Mouse (Mus musculus) myocyte (in vitro differentiated cells): ENCODE data around the gene Hes7. TPM values are rescaled to one million over a fixed set of nuclear protein-coding genes. Genes with fewer than 3 reads are reported as not detected.
A peak's percentile ranks its signal among the peaks of the same experiment; 100 is the strongest.

Experiments used
- H3K27me3 ChIP-seq: one replicate; pipeline ENCODE4 v1.6.1; 2011; ENCODE audit not compliant: control insufficient read depth, insufficient read depth, insufficient read length
- H3K36me3 ChIP-seq: one replicate; pipeline ENCODE4 v1.6.1; 2011; ENCODE audit not compliant: control insufficient read depth, insufficient read depth
- H3K4me2 ChIP-seq: one replicate; pipeline ENCODE4 v1.6.1; 2011; ENCODE audit warnings: low read depth, control low read depth
- H3K4me3 ChIP-seq: one replicate; pipeline ENCODE4 v1.5.1; 2011; ENCODE audit warnings: mild to moderate bottlenecking, control low read depth, moderate library complexity
- H3K79me2 ChIP-seq: one replicate; pipeline ENCODE4 v1.6.1; 2011; ENCODE audit not compliant: control insufficient read depth, insufficient read depth
- H3ac ChIP-seq: one replicate; pipeline ENCODE4 v1.6.1; 2011; ENCODE audit not compliant: control insufficient read depth, insufficient read length
- CEBPB ChIP-seq: IDR thresholded peaks from 2 replicates; pipeline ENCODE4 v1.6.1; 2011; ENCODE audit warnings: mild to moderate bottlenecking, moderate library complexity; ENCODE audit not compliant: poor library complexity, insufficient read depth, severe bottlenecking
- E2F4 ChIP-seq: IDR thresholded peaks from one replicate; pipeline ENCODE4 v1.6.1; 2011; ENCODE audit warnings: mild to moderate bottlenecking, control low read depth, moderate library complexity; ENCODE audit not compliant: insufficient read depth
- MAX ChIP-seq: IDR thresholded peaks from one replicate; pipeline ENCODE4 v1.6.1; 2011; ENCODE audit warnings: low read depth, mild to moderate bottlenecking, control low read depth
- MYOD1 ChIP-seq, 3 experiments: IDR thresholded peaks; one replicate each; pipeline ENCODE4 v1.6.1; 2011; ENCODE audit warnings: control low read depth in 2 of 3, low read depth in 2 of 3, mild to moderate bottlenecking in 2 of 3, moderate library complexity in 1 of 3; ENCODE audit not compliant: insufficient read length in 2 of 3, control insufficient read depth in 1 of 3
- MYOG ChIP-seq, 3 experiments: IDR thresholded peaks; one replicate each; pipeline ENCODE4 v1.6.1; 2011; ENCODE audit warnings: control low read depth in 2 of 3, low read depth in 2 of 3, mild to moderate bottlenecking in 2 of 3; ENCODE audit not compliant: insufficient read length in 2 of 3, control insufficient read depth in 1 of 3, insufficient read depth in 1 of 3
- POLR2A ChIP-seq: IDR thresholded peaks from one replicate; pipeline ENCODE4 v1.6.1; 2011; ENCODE audit warnings: low read depth, mild to moderate bottlenecking, control low read depth, moderate library complexity; ENCODE audit not compliant: insufficient read length
- POLR2AphosphoS2 ChIP-seq: IDR thresholded peaks from one replicate; pipeline ENCODE4 v1.6.1; 2011; ENCODE audit warnings: low read depth, control low read depth; ENCODE audit not compliant: insufficient read length
- REST ChIP-seq: IDR thresholded peaks from one replicate; pipeline ENCODE4 v1.6.1; 2011; ENCODE audit warnings: mild to moderate bottlenecking, control low read depth, moderate library complexity; ENCODE audit not compliant: insufficient read depth, insufficient read length
- SRF ChIP-seq: IDR thresholded peaks from one replicate; pipeline ENCODE4 v1.6.1; 2011; ENCODE audit warnings: low read depth; ENCODE audit not compliant: control insufficient read depth, insufficient read length
- TCF12 ChIP-seq: IDR thresholded peaks from one replicate; pipeline ENCODE4 v1.6.1; 2011; ENCODE audit warnings: mild to moderate bottlenecking, control low read depth; ENCODE audit not compliant: poor library complexity, insufficient read depth, severe bottlenecking
- TCF3 ChIP-seq: IDR thresholded peaks from one replicate; pipeline ENCODE4 v1.6.1; 2011; ENCODE audit warnings: low read depth, control low read depth; ENCODE audit not compliant: insufficient read length
- USF1 ChIP-seq: IDR thresholded peaks from one replicate; pipeline ENCODE4 v1.6.1; 2011; ENCODE audit warnings: low read depth, mild to moderate bottlenecking, control low read depth, moderate library complexity
- polyA plus RNA-seq: library from polyadenylated mRNA; unstranded; fragments of >200 nt; fragmentation: generic; extraction: Trizol; gene quantifications from one replicate; pipeline ENCODE4 v1.2.1, GENCODE M21; 2012; ENCODE audit warnings: missing spikeins

The Hes7 gene
- polyA plus RNA-seq, 1 experiment = 0.28 TPM

DNA sequence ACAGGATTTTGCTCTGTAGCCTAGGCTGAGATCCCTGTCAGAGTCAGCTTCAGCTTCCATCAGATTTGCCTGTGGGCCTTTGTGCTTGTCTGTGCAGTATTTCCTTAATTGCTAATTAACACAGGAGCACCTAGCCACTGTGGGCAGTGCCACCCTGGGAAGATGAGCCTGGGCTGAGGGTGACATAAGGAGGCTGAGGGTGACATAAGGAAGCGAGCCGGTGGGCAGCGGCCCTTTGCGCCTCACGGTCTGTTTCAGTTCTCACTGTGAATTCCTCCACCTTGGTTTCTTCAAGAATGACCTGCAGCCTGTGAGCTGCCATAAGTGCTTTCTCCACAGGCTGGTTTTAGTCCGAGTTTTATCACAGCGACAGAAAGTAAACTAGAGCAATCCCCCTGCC, 38.6 kb upstream of the Hes7 start:
- H3K79me2 ChIP-seq = no peaks in the 10 kb centered on the region
- no peak overlapping the region for H3K4me3 ChIP-seq
- H3ac ChIP-seq = no peak overlapping the region
- H3K27me3 ChIP-seq = no peaks in the 10 kb centered on the region
- H3K36me3 ChIP-seq = no peaks in the 10 kb centered on the region
- H3K4me2 ChIP-seq = no peak overlapping the region
- no peak for TF ChIP-seq TCF3
- TF ChIP-seq MAX = no peak

DNA sequence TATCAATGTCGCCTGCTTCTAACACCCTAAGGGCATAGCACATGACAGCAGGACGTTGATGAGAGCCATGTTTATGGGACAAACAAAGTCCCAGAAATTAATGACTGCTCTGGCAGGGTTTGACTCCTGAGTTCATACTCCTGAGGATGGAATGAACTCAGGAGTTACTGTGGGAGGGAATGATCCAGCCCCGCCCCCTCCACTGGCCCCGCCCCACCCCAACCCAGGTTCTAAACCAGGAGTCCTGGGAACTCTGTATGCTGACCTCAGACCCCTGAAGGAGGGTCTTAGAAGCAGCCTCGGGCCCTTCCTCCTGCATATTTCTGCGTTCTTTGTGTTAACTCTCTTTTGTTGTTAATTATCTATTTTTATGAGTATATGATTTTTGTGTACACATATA, 34.6 kb upstream of the Hes7 start:
- Histone ChIP-seq H3ac (no peak overlapping the region), H3K4me2 (no peak overlapping the region), H3K27me3 (no peaks in the 10 kb centered on the region), H3K4me3 (no peak overlapping the region), H3K36me3 (peaks cover 7% of the 10 kb centered on the region), H3K79me2 (peaks cover 26% of the 10 kb centered on the region)
- TF ChIP-seq MYOD1 (IDR thresholded peaks at IDR 0.05; ENCODE audit: control insufficient read depth in 1 of 3, insufficient read length in 2 of 3, low read depth in 2 of 3) (no peak), POLR2AphosphoS2 (no peak), E2F4 (no peak), SRF (no peak), USF1 (no peak), REST (no peak), MYOG (IDR thresholded peaks at IDR 0.05; ENCODE audit: control insufficient read depth in 1 of 3, insufficient read depth in 1 of 3, insufficient read length in 2 of 3, low read depth in 2 of 3) (no peak), POLR2A (no peak), MAX (no peak), TCF12 (no peak), CEBPB (no peak), TCF3 (no peak)

DNA sequence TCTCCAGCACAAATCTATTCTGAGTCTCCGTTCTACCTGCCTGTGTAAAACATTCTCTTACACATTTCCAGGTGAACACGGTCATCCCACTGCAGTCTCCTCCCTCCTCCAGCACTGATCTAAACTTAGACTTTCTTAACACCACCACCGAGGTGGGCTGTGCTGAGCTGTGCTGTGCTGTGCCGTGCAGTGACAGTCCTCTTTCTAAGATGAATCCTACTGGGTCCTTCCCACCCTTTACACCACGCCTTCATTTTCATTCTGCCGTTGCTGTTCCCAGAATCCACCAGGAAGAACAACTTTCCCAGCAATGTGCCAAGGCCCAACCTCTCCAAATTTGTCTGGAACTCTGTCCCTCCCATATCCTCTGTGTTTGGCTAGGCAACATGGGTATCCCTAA, 33.8 kb upstream of the Hes7 start:
- H3K4me2 ChIP-seq = no peak overlapping the region
- peaks cover 14% of the 10 kb centered on the region for H3K36me3 ChIP-seq
- peaks cover 26% of the 10 kb centered on the region for H3K79me2 ChIP-seq
- no peaks in the 10 kb centered on the region for H3K27me3 ChIP-seq
- no peak for TF ChIP-seq USF1
- TF ChIP-seq TCF3 = no peak
- TF ChIP-seq MYOD1 (IDR thresholded peaks at IDR 0.05; ENCODE audit: control insufficient read depth in 1 of 3, insufficient read length in 2 of 3, low read depth in 2 of 3) = no peak
- TF ChIP-seq CEBPB = no peak
- no peak for TF ChIP-seq POLR2A
- TF ChIP-seq POLR2AphosphoS2 = no peak
- no peak for TF ChIP-seq SRF
- H3ac ChIP-seq = no peak overlapping the region
- no peak overlapping the region for H3K4me3 ChIP-seq

DNA sequence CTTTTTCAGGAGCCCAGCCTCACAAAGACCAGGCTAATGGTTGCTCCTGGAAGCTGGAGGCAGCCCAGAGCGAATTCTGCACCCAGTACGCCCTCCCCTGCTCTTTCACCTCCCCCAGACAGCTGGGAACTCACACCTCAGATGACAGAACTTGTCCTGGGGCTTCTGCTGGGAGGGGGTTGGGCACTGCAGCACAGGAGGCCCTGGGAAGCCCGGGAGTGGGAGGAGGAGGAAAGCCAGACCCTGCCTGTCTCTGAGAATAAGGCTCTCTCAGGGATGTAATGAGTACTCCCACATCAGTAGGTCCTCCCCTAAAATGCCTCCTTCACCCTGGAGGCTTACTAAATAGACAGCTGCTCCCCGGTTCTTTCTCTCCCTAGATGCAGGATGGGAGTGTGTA, 33.1 kb upstream of the Hes7 start:
- Histone ChIP-seq H3K79me2 (peaks cover 26% of the 10 kb centered on the region), H3K4me3 (no peak overlapping the region), H3K27me3 (no peaks in the 10 kb centered on the region), H3K36me3 (peaks cover 19% of the 10 kb centered on the region), H3ac (no peak overlapping the region), H3K4me2 (no peak overlapping the region)
- TF ChIP-seq SRF = no peak
- peak in 1 of 3 experiments; percentile 16 for TF ChIP-seq MYOG (IDR thresholded peaks at IDR 0.05; ENCODE audit: control insufficient read depth in 1 of 3, insufficient read depth in 1 of 3, insufficient read length in 2 of 3, low read depth in 2 of 3)

DNA sequence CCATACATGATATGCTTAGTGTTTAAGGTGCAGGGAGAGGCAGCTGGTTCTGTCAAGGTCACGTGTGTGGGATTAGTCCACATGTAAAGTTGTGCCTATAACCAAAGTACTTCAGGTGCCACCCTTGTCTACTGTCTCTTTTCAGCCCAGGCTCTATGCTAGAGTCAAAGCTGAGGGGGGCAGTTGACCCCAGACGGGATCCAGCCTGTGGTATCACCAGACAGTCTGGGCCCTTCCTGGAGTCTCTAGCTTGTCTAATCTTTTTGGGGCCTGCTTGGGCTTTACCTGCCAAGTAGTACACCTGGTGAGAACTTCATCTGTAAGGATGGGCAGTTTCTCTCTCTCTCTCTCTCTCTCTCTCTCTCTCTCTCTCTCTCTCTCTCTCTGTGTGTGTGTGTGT, 32.6 kb upstream of the Hes7 start:
- H3K4me2 ChIP-seq = peak overlapping the region; percentile 94

DNA sequence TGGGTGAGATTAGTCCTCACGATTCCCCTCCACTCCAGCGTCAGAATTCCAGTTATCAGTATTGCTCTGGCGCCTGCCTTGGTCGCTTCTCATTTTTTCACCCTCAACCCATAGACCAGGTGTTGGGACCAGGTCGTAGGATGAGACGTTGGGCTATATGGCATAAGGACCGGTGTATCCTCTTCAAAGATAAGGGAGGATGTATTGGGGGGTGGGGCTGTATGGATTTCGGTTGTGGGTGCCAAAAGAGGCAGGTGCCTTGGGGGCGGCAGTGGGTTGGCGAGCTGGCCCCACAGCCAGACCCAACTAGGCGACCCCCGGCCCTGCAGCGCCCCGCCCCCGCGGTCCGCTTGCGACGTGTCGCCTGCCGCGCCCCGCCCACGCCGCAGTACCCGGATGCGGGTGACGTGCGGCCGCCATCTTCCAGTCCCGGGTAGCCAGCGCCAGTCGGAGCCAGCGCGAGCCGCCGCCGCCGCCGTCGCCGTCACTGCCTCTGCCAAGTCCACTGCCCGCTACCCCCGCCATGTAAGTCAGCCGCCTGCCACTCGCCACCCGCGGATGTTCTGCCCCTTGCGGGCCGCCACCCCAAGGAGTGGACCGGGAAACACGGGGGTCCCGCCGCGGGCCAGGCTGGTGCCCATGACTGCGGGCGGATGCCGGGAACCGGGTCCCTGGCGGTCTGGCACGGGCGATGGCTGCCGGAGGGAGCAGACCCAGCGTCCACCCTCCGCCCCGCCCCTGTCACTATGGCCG, 31.9 kb upstream of the Hes7 start, which contains the start of gene Vamp2:
Vamp2 (plus strand) TSS at position 388 of the 753 bp plus-strand sequence.
- Histone ChIP-seq H3K27me3 (no peaks in the 10 kb centered on the region), H3ac (peak within 1 kb of the TSS; percentile 98), H3K79me2 (peaks cover 26% of the 10 kb centered on the region), H3K4me2 (peak within 1 kb of the TSS; percentile 94), H3K4me3 (peak within 1 kb of the TSS; percentile 92), H3K36me3 (peaks cover 20% of the 10 kb centered on the region)
- TF ChIP-seq USF1 = no peak
- TF ChIP-seq TCF3 = no peak
- TF ChIP-seq POLR2AphosphoS2 = peak; percentile 90
- TF ChIP-seq TCF12 = no peak
- no peak for TF ChIP-seq CEBPB
- no peak for TF ChIP-seq REST
- peak in 1 of 3 experiments; percentile 31 for TF ChIP-seq MYOD1 (IDR thresholded peaks at IDR 0.05; ENCODE audit: control insufficient read depth in 1 of 3, insufficient read length in 2 of 3, low read depth in 2 of 3)
- TF ChIP-seq MAX = no peak
- TF ChIP-seq MYOG (IDR thresholded peaks at IDR 0.05; ENCODE audit: control insufficient read depth in 1 of 3, insufficient read depth in 1 of 3, insufficient read length in 2 of 3, low read depth in 2 of 3) = no peak
- TF ChIP-seq E2F4 = no peak
- TF ChIP-seq SRF = no peak
- peak; percentile 90 for TF ChIP-seq POLR2A

More for the DNA sequence above, 32.6 kb upstream of the Hes7 start:
- Histone ChIP-seq H3K79me2 (peaks cover 26% of the 10 kb centered on the region), H3ac (no peak overlapping the region), H3K27me3 (no peaks in the 10 kb centered on the region), H3K36me3 (peaks cover 20% of the 10 kb centered on the region), H3K4me3 (peak overlapping the region; percentile 92)
- TF ChIP-seq USF1 = peak; percentile 27
- TF ChIP-seq TCF3 = no peak
